In genomic region chr8:10719411-10719810, GRCm38 (mm10) we compare ENCODE assay signal across 26 mouse cellular contexts.
"Had no signal": no experiment of that assay in that cellular context is flagged by ENCODE, and none has a peak within 500 bp of the region (broad histone marks: within the 10 kb centered on the region; RNA-seq: fewer than 3 reads in every experiment).

No protein-coding gene starts in this region.

- H3K27me3 ChIP-seq: heart, embryonic 15.5 days; hindbrain, embryonic 12.5 days; limb, embryonic 12.5 days; liver, embryonic 13.5 days had no signal

- H3K36me3 ChIP-seq: heart, embryonic 13.5 days; heart, embryonic 15.5 days; hindbrain, embryonic 12.5 days; limb, embryonic 10.5 days; limb, embryonic 12.5 days; liver, embryonic 13.5 days had no signal

- H3K27ac ChIP-seq: gastrocnemius, adult 2 months; heart, adult 2 months; heart, embryonic 13.5 days; heart, embryonic 15.5 days; hindbrain, embryonic 12.5 days; hindbrain, embryonic 14.5 days; hindbrain, postnatal 0 days; layer of hippocampus, adult 2 months; left cerebral cortex, adult 2 months; limb, embryonic 10.5 days; limb, embryonic 12.5 days; liver, embryonic 13.5 days had no signal

- ATAC-seq: hindbrain, postnatal 0 days; intestine, postnatal 0 days had no signal

- H3K4me1 ChIP-seq: heart, embryonic 15.5 days had no signal

- H3K4me2 ChIP-seq: heart, embryonic 11.5 days; heart, embryonic 13.5 days; heart, embryonic 15.5 days; hindbrain, embryonic 12.5 days; hindbrain, embryonic 14.5 days; limb, embryonic 12.5 days; liver, embryonic 11.5 days; liver, embryonic 13.5 days had no signal

- DNase-seq: gastrocnemius, adult 2 months; gastrocnemius, postnatal 10 days; gastrocnemius, postnatal 25 days; heart, adult 11 months; heart, adult 2 months; heart, postnatal 14 days; heart, postnatal 36 days; kidney, adult 18-20 months; kidney, adult 8-10 months; kidney, postnatal 10 days; kidney, postnatal 25 days; kidney, postnatal 4 days; liver; liver, embryonic 13.5 days had no signal

- H3K9ac ChIP-seq: heart, embryonic 13.5 days; heart, embryonic 15.5 days; hindbrain, embryonic 12.5 days; hindbrain, embryonic 14.5 days; limb, embryonic 12.5 days; liver, embryonic 13.5 days had no signal

- H3K4me3 ChIP-seq: gastrocnemius, adult 2 months; heart, adult 2 months; heart, embryonic 13.5 days; heart, embryonic 15.5 days; hindbrain, embryonic 12.5 days; layer of hippocampus, adult 2 months; left cerebral cortex, adult 2 months; limb, embryonic 10.5 days; limb, embryonic 12.5 days; liver, embryonic 13.5 days had no signal

- H3K9me3 ChIP-seq: heart, embryonic 13.5 days; heart, embryonic 15.5 days; hindbrain, embryonic 12.5 days; limb, embryonic 10.5 days; limb, embryonic 12.5 days; liver, embryonic 13.5 days had no signal
